Mouse (Mus musculus): ENCODE measurements around the gene Fhdc1.

DNA sequence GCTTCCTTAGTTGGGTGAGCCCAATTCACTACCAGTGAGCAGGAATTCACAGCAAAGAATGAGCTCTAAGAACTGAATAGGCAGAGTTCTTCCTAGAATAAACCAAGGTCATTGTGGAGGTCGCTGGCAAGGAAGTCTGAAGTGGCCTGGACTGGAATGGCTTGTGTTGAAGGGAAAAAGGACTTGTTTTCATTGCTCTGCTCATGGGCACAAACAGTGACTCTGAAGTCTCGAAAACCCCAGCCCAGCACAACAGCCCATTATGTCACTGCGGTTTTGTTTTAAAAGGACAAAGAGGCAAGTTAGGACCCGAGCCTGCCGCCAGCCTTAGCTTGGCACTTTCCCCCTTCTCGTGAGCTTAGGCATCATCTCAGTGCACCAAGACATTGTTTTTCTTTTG is 8.5 kb upstream of the Fhdc1 start:
- TF ChIP-seq POLR2A (IDR thresholded peaks at IDR 0.05; ENCODE audit: borderline replicate concordance, insufficient read depth, low read length) (no peak), CTCF (IDR thresholded peaks at IDR 0.05; ENCODE audit: borderline replicate concordance, insufficient read depth, low read depth, low read length) (no peak)

Data from cerebellum, adult 2 months (tissue).